Mouse (Mus musculus): ENCODE data around the gene 2310007B03Rik. TPM values are rescaled to one million over a fixed set of nuclear protein-coding genes. Genes with fewer than 3 reads are reported as not detected.

2310007B03Rik gene
- polyA plus RNA-seq, 1 experiment from 2014 or later: 0.57 TPM

Other genes starting within 250 kb of the 2310007B03Rik start
- gene Capn10, start 226.6 kb downstream of the 2310007B03Rik start, polyA plus RNA-seq (2014; fragmentation: Nextera tagmentation; extraction: Ambion mirVana): 39.2 and 43.4 TPM in 2 replicates
- gene Gpr35, start 210.1 kb downstream of the 2310007B03Rik start, polyA plus RNA-seq (2014; fragmentation: Nextera tagmentation; extraction: Ambion mirVana): 0.13 and 0.55 TPM in 2 replicates
- not detected in 2 replicates for gene Aqp12, start 154.6 kb downstream of the 2310007B03Rik start, polyA plus RNA-seq (2014; fragmentation: Nextera tagmentation; extraction: Ambion mirVana)
- gene Kif1a, start 59.0 kb downstream of the 2310007B03Rik start, polyA plus RNA-seq (2014; fragmentation: Nextera tagmentation; extraction: Ambion mirVana): 58.0 and 73.8 TPM in 2 replicates
- gene Agxt, start 25.7 kb downstream of the 2310007B03Rik start, polyA plus RNA-seq (2014; fragmentation: Nextera tagmentation; extraction: Ambion mirVana): not detected in 2 replicates
- 0.12 and 0.15 TPM in 2 replicates for gene Crocc2, start 7.8 kb upstream of the 2310007B03Rik start, polyA plus RNA-seq (2014; fragmentation: Nextera tagmentation; extraction: Ambion mirVana)
- gene Sned1, start 74.9 kb upstream of the 2310007B03Rik start, polyA plus RNA-seq (2014; fragmentation: Nextera tagmentation; extraction: Ambion mirVana): 5.3 and 6.6 TPM in 2 replicates
- gene Mterf4, start 145.0 kb upstream of the 2310007B03Rik start, polyA plus RNA-seq (2014; fragmentation: Nextera tagmentation; extraction: Ambion mirVana): 34.5 and 38.5 TPM in 2 replicates
- gene Ppp1r7, start 181.9 kb upstream of the 2310007B03Rik start, polyA plus RNA-seq (2014; fragmentation: Nextera tagmentation; extraction: Ambion mirVana): 78.2 and 79.0 TPM in 2 replicates
- gene Pask, start 182.5 kb upstream of the 2310007B03Rik start, polyA plus RNA-seq (2014; fragmentation: Nextera tagmentation; extraction: Ambion mirVana): 17.4 and 18.9 TPM in 2 replicates
- gene Ano7, start 213.0 kb upstream of the 2310007B03Rik start, polyA plus RNA-seq (2014; fragmentation: Nextera tagmentation; extraction: Ambion mirVana): 0.23 and 0.32 TPM in 2 replicates

All from neural tube, embryonic 11.5 days (tissue).